Mouse (Mus musculus): ENCODE data around the gene Otp.

DNA sequence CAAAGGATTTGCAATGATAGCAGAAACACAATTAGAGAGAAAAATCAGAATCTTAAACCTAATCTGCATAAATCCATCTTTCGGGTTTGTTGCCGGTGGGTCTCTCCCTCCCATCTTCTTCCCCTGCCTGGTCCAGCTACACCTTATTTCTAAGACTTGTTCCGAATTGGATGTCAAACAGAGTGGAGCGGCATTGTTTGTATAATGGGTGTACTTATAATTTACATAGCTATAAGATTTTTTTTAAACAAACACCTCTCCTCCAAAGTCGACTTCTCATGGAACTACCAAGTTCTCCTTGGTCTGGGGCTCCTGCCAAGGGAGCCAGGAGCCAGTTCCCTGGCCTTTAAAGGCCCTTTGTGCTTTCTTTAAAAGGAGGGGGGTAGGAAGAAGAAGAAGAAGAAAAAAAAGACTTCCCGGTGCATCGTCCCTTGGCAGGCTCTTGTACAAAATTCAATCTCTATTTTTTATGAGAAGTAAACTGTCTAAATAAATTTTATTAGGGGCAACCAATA is 3.5 kb upstream of the Otp start:
- TF ChIP-seq CTCF (IDR thresholded peaks at IDR 0.05; ENCODE audit: extremely low read depth, insufficient read depth, low read length) (no peak), POLR2A (IDR thresholded peaks at IDR 0.05; ENCODE audit: extremely low read depth, insufficient read depth, low read length) (no peak)
